Mouse (Mus musculus): Measurements from ENCODE around the gene Itgam.

Itgam gene

GRCm38 (mm10) chr7:128056917-128057444, 5.5 kb upstream of the Itgam start:
- DNase-seq (ENCODE audit: low read depth, low spot score): no peak

GRCm38 (mm10) chr7:128057860-128058259, 4.6 kb upstream of the Itgam start:
- DNase-seq (ENCODE audit: low read depth, low spot score): no peak

GRCm38 (mm10) chr7:128058576-128058975, 3.9 kb upstream of the Itgam start:
- no peak for DNase-seq (ENCODE audit: low read depth, low spot score)

- DNase-seq (ENCODE audit: low read depth, low spot score): no peak
Observed at GRCm38 (mm10) chr7:128059091-128059490, 3.3 kb upstream of the Itgam start.

GRCm38 (mm10) chr7:128063211-128063781, 856 bp downstream of the Itgam start:
- DNase-seq (ENCODE audit: low read depth, low spot score): no peak

- DNase-seq (ENCODE audit: low read depth, low spot score): no peak
Observed at GRCm38 (mm10) chr7:128065547-128065946, 3.1 kb downstream of the Itgam start.

GRCm38 (mm10) chr7:128067847-128068246, 5.4 kb downstream of the Itgam start:
- DNase-seq (ENCODE audit: low read depth, low spot score): no peak

- DNase-seq (ENCODE audit: low read depth, low spot score): no peak
Observed at GRCm38 (mm10) chr7:128069844-128070243, 7.4 kb downstream of the Itgam start.

- peak; percentile 23 for DNase-seq (ENCODE audit: low read depth, low spot score)
Observed at GRCm38 (mm10) chr7:128071816-128072215, 9.4 kb downstream of the Itgam start.

- DNase-seq (ENCODE audit: low read depth, low spot score): no peak
Observed at GRCm38 (mm10) chr7:128080012-128080411, 17.6 kb downstream of the Itgam start.

GRCm38 (mm10) chr7:128089141-128089540, 26.7 kb downstream of the Itgam start:
- peak; percentile 69 for DNase-seq (ENCODE audit: low read depth, low spot score)

DNA sequence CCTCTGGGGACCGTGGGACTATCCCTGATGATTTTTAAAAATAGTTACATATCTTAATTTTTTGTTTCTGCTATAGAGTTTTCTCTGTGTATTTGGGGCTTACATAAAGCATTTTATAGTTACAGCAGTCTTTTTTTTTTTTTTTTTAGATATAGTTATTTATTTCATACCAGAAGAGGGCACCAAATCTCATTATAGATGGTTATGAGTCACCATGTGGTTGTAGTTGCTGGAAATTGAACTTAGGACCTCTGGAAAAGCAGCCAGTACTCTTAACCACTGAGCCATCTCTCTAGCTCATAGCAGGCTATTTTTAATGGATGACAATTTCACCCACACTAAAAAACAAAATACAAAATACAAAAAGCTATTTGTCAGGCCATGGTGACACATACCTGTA, 35.7 kb downstream of the Itgam start:
- peak; percentile 68 for DNase-seq (ENCODE audit: low read depth, low spot score)

DNA sequence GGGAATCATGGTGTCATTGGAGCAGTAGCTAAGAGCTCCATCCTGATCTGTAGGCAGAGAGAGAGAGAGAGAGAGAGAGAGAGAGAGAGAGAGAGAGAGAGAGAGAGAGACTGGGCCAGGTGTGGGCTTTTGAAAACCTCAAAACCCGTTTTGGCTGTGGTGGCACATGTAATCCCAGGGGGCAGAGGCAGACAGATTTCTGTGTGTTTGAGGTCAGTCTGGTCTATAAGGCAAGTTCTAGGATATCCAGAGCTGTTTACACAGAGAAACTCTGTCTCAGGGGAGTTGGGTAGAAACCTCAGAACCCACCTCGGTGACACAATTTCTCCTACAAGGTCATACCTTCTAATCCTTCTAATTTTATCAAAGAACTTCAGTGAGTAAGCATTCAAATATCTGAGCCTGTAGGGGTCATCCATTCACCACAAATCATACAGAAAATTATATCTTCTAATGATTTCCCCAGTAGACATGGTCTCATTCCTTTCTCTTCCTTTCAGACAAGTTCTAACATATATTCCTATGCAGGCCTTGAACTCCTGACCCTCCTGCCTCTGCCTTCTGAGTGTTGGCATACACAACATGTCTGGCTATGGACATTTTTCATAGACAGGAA, 38.4 kb downstream of the Itgam start:
- no peak for DNase-seq (ENCODE audit: low read depth, low spot score)

GRCm38 (mm10) chr7:128105246-128105645, 42.8 kb downstream of the Itgam start:
- no peak for DNase-seq (ENCODE audit: low read depth, low spot score)

GRCm38 (mm10) chr7:128107462-128107861, 45.0 kb downstream of the Itgam start:
- no peak for DNase-seq (ENCODE audit: low read depth, low spot score)

DNA sequence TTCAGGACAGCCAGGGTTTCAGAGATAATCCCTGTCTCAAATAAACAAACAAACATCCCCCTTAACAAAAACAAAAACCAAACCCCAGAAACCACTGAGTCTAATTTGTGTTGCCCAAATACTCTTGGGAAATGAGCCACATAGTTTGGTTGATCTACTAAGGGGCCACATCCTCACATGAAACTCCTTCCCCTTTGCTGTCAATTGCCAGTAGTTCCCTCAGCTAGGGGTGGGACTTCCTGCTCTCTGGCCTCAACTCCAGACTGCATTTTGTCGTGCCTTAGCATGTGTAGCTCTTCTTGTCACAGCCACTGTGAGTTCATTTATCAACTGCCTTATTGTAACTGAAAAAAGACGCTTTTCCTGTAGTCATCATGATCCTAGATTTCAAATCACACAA, 47.9 kb downstream of the Itgam start:
- no peak for DNase-seq (ENCODE audit: low read depth, low spot score)

DNA sequence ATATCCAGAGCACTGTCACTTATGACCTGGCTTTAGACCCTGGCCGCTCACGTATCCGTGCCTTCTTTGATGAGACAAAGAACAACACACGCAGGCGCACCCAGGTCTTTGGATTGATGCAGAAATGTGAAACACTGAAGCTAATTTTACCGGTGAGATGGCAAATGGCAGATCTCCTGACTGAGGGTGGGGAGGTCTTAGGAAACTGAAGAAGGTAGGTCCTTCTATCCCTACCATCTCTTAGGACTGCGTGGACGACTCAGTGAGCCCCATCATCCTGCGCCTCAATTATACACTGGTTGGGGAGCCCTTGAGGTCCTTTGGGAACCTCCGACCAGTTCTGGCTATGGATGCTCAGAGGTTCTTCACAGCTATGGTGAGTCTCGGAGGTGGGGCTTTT, 49.7 kb downstream of the Itgam start:
- no peak for DNase-seq (ENCODE audit: low read depth, low spot score)

DNA sequence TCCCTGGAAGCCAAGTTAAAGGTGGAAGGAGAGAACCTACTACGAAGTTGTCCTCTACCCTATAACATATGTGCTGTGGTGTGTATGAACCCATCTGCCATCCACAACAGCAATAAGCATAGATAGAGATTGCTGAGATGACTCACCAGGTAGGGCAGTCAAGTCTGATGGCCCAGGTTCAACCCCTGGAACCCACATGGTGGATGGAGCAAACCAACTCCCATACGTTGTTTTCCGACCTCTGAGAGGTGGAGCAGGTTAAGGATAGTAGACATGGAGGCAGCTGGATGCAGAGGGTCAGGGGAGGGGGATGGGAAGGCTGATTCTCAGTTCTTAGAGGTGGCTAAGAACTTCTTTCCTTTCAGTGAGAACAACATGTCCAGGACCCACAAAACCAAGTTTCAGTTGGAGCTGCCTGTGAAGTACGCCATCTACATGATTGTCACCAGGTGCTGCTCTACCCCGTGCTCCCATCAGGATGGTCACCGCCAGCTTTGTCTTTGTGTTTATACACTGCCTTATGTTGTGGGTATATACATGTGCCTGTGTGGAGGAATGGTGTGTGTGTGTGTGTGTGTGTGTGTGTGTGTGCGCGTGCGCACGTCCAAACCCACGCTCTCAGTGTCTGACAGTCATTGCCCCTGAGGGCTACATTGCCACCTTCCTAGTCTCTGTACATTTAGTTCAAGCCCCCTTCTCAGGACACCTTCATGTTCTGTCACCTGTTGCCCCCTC, 52.1 kb downstream of the Itgam start:
- DNase-seq (ENCODE audit: low read depth, low spot score): no peak

GRCm38 (mm10) chr7:128115211-128115958, 52.9 kb downstream of the Itgam start:
- DNase-seq (ENCODE audit: low read depth, low spot score): no peak

- no peak for DNase-seq (ENCODE audit: low read depth, low spot score)
Observed at GRCm38 (mm10) chr7:128116396-128116795, 54.0 kb downstream of the Itgam start.

GRCm38 (mm10) chr7:128119726-128120490, 57.5 kb downstream of the Itgam start:
- DNase-seq (ENCODE audit: low read depth, low spot score): no peak
